Mouse (Mus musculus) induced T-regulatory cell, adult 2 months (primary cell): ENCODE results near the gene Slc29a1.

Source experiments
- DNase-seq: peaks from one replicate; pipeline ENCODE4 v3.0.0-alpha.2; 2012; ENCODE audit warnings: low read depth

Gene Slc29a1

DNA sequence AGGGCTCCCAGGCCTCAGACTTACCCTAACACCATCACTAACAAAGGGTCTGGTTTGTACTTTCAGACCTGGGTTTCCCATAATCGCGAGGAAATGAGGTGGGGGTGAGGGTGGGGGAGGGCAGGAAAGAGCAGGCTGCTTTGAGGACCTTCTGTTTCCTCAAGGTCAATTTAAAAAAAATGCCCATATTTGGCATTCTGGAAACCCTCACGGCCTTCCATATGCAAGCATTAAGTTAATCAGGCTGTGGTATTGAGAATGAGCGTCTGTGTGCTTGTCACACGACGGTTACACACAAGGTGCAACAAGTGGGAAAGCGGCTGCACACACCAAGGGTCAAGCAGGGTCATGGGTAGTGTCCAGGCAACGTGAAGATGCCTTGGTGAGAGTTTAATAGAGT lies 12.6 kb upstream of the Slc29a1 start:
- DNase-seq, result no peak

DNA sequence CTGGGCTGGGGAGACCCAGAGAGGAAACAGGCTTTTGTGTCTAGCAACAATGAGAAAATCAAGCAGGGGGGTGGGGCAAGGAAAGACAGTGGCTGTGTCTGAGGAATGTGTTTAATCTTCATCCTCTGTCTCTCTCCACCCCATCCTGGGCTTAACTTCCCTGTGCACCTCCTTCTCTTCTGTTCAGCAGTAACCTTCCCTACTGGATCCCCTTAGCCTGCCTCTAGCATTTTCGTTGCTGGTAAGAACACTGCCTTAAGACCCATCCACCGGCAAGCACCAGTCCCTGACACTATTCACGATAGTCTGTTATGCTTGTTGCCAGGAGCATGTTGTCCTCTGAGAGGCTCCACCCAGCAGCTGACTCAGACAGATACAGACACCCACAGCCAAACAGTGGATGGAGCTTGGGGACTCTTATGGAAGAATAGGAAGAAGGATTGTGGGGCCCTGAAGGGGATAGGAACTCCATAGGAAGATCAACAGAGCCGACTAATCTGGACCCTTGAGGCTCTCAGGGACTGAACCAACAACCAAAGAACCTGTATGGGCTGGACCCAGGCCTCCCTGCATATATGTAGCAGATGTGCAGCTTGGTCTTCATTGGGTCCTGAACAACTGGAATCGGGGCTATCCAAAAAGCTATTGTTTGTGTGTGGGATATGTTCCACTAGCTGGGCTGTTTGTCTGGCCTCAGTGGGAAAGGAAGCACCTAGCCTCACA lies 10.9 kb upstream of the Slc29a1 start:
- no peak for DNase-seq

DNA sequence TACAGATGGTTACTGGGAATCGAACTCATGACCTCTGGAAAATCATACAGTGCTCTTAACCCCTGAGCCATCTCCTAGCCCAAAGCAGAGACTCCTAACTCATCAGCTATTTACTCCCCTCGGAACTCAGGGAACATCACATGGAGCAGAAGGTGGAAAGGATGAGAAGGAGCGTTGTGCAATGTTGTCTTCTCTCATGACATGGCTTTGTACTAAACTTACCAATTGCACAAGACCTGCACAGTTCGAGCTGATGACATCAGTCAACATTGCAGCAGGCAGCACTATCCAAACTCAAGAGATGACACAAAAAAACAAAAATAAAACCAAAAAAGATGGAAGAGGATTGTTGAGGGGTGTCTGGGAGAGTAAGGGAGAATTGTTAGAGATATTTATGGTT lies 9.0 kb upstream of the Slc29a1 start:
- DNase-seq, result no peak

DNA sequence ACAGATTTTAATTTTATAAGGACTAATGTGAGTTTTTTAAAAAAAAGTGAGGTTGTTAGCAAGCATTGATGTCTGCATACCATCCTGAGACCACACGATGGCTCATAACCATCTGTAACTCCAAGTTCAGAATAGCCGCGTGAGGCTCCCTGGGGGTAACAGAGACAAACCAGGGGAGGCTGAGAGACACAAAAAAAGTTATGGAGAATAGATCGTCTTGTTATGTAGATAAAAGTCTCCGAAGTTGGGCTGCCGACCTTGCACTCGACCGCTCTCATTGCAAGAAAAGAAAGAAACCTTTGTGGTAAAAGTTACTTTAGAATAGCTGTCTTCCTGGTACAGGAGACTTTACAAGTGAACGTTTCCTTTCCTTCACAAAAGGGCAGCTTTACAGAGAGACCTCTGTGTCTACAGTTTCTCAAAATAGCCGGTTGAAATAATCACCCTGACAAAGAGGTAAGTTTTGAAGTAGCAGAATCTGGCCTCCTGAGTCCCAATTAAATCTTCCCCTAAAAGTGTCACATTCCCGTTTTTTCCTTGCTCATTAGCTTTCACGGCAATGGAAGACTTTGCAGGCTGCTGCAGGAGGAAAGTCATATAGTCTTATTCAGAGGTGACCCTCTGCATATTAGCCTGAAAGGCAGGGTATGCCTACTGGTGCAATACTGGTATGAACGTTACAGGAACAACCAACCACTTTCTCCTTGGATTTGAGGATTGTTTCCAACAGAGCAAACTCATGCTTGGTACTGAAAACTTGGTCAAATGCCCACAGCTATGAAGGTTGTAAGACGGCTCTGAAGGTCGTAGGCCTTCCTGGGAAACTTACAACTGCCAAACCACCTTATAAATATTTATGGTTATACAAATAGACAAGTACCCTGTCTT lies 7.8 kb upstream of the Slc29a1 start:
- no peak for DNase-seq

DNA sequence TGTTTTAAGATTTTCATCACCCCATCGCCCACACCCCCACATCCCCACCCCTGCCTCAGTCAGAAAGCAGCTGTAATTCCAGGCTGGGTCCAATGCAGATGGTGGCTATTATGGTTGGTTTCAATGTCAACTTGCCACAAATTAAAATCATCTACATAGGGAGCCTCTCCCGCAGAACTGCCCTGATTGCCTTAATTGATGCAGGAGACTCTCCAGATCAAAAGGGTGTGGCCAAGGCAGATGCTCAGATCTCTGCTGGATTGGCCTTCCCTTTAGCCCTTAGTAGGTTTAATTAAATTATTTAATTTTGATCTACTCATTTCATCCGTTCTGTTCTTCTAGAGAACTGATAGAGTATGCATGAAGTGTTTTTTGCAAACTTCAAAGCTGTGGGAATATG lies 3.6 kb upstream of the Slc29a1 start:
- no peak for DNase-seq

DNA sequence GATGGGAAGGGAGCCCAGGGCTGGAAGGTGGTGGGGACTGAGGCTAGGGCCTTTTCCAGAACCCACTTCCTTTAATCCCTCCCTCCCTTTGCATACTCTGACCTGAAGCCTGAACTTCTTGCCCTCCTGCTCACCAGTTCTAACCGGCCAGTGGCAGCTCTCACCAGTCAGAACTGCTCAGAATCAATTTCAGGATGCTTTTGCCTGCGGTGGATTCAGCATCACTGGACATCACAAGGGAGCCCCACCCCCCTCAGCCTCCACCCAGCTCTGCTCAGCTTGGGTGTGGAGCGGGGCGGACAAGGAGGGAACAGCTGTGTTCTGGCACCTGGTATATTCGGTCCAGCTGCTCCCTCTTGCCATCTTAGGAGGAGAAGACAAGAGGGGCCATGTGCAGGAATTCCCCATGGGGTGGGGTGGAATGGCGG lies 2.5 kb upstream of the Slc29a1 start, which contains the start of gene Mymx:
Gene Mymx (minus strand): TSS at position 226 of the 428 bp plus-strand sequence.
- DNase-seq, result no peak

DNA sequence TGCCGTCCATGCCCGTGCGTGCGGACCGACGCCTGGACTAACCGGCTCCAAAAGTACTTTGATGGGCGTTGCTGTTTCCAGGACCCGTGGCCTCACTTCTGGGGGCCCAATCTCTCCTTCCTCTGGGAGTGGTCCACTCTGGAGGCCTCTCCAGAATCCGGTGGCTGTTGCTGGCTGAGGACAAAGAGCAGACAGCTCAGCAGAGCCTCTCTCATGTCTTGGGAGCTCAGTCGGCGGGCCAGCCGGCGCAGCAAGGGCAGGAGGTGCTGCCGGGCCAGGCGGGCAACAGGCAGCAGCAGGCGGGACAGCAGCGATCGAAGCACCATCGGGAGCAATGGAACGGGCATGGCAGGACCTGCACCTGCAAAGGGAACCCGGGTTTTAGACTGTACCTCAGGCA lies 1.9 kb upstream of the Slc29a1 start:
- DNase-seq, result no peak

DNA sequence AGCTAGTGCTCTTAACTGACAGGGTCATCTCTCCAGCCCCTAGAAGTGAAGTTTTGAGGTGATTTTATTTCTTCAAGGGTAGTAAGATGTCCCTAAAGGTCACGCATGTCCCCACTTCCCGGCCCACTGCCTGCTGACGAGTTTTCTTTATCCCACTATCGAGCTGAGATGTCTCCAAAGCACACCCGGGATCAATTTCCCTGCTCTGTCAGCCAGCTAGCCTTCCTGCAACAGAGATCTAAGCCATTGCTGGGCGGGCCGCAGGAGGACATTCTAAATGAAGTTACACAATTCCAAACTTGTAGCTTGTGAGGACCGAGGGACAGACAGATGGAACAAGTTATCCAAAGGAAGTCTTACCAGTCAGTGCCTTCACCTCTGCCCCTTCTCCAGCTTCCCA lies 861 bp upstream of the Slc29a1 start:
- no peak for DNase-seq

DNA sequence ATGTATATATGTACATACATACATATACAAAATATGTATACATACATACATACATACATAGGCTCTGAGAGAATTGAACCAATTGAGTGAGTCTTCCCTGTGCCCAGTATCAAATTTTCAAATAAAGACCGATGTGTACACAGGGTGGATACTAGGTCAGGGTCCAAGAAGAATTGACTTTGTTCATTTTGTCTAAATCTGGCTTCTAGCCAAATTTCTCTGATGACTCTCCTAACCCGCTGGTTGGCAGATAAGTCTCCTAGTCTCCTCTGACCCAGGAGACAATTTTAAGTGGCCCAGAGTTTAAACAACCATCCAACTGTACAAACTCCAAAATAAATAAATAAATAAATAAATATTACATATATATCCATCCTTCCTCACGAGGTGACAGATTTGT lies 515 bp downstream of the Slc29a1 start:
- DNase-seq, result no peak

DNA sequence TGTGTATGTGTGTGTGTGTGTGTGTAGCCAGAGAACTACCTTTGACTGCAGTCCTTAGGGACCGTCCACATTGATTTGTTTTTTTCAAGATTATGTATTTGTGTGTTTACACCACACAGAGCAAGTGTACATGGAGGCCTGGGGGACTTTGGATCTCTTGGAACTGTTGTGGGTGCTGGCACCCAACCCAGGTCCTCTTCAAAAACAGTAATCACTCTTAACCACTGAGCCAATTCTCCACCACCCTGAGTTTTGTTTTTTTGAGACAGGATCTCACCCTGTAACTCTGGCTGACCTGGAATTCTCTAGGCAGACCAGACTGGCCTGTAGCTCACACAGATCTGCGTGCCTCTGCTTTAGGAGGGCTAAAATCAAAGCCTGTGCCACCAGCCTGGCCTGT lies 1.0 kb downstream of the Slc29a1 start:
- DNase-seq, result no peak

DNA sequence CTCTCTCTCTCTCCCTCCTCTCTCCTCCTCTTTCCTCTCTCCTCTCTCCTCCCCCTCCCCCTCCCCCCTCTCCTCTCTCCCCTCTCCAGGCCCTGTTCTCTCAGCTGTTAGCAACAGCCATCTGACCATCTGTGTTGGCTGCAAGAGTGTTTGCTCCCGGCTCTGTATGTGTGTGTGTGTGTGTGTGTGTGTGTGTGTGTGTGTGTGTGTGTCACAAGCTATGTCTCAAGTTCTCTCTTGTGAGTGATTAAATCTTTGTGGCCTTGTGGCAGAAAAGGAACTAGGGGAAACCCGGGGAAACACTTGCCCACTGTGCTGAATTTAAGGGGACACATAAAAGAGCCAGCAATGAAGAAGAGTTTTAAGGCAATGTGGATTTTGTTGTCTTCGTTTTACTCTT lies 1.6 kb downstream of the Slc29a1 start:
- DNase-seq, result peak; percentile 43

DNA sequence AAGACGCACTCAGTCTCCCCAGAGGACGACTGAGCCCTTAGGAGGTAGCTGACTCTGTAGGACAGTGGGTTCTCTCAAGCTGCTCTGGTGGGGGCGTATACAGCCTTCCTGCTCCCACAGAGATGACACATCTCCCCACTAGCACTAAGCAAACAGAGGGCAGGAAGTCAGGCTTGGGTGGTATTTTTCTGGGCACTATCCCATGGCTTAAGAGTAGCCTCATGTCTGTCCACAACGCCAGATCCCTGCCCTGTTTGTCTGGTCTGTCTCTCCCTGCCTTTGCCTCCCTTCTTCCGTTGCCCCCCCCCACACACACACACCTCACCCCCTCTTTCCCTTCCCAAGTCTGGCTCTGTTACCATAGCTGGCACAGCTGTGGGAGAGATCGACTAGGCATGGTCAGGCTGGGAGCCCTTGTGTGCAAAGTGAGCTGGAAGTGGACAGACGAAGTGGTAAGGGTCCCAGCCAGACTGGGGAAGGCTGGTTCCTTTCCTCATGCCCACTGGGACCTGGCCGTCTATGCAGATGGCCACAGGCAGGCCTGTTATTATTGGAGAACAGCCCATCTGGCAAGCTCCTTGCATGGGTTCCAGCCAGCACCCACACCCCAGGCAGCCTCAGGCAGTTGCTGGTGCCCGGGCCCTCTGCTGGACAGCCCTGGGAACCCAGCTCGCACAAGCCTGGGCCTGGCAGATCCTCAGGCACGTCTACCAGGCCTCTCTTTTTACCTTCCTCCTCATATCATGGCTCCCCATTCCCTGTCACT lies 2.6 kb downstream of the Slc29a1 start:
- peak; percentile 64 for DNase-seq

DNA sequence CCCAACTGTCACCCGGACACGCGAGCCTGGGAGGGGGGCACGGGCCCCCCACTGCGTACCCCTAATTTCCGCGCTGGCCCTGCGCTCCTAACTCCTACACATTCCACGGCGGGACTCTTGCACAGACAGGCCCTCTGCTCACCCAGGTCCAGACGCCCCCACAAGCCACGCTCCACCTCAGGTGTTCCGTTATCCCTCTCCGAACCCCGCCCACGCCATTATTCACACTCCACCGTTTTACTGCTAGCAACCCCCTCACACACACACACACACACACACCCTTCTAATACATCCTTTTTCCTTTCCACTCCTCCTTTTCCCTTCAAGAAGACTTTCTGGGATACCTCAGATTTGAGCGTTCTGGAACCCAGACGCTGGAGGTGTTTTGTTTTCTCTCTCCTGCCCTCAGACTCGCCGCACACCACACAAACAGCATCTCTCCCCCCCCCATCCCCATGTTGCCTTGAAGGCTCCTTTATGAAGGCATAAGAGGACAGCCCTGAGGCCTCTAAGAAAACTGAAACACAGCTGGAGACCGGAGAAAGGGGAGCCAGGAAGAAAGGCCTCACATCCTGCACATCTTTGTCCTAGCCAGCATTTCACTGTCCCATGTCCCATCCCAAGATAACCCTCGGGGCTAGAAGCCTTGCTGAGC lies 3.5 kb downstream of the Slc29a1 start:
- DNase-seq, result peak; percentile 57

DNA sequence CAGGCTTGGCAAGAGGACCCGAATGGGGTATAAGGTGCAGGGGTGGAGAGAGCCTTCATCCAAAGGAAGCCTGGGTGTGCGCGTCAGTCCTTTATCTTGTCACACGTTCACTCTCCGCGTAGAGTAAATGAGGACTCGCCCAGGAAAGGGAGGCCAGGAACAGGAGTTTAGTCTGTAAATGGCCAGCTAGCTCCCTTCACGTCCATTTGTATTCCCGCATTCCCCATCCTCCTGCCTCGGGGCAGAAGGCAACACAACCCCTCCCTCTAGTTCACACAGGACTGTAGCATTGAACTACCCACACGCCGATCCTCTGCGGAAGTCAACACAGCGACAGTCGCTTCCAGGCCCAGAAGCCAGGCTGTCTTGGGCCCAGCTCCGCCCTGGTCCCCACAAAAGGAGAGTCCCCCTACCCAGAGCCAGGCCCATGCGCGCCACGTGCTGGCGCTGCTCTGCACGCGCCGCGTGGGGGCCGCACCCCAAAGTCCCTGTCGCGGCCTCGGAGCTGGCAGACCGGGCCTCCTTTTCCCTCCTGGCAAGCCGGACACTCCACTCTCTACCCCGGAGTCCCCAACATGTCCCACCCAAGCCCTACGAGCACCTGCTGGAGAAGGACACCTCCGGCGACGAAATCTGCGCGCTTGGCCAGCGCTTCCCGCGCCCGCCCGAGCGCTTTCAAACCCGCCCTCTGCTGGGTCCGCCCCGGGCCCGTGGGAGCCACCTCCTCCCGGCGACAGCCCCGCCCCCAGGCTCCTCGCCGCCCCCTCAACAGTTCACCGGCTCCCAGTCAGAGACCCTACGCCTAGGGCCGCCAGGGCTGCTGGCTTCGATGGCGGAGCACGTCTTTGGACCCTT lies 4.3 kb downstream of the Slc29a1 start:
- DNase-seq, result peak; percentile 83

DNA sequence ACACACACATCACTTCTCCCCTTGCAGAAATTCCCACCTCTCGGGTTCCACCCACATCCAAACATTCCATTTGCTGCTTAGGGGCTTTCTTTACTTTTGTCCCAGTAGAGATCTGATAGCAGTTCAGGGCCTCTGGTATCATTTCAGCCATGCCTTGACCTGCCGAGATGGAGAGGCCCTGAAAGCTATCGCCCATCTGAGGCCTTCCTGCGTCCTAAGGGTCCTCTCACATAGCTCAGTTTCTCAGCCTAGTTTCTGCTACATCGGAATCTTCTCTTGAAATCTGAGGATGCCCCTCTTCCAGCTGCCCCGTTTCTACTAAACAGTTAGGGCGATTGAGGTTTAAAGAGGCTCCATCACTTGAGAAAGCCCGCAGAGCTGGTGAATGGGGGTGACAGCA lies 5.2 kb downstream of the Slc29a1 start:
- no peak for DNase-seq

DNA sequence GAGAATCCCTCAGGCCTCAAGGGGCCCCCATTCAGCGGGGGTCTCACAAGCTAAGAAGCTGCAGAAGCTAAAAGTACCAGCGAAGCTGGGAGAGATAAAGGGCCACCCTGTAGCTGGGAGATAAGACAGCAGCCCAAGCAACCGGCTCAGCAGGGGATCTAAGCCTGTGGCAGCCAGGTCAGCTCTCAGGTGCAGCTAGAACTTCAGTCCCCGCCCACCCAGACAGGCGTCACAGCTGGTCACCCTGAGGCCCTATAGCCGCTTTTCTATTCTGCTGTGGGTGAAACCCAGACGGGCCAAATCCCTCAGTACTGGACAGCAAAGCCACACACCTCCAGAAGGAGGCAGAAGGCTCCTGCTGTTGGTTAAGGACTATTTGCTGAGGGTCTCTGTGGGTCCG lies 5.9 kb downstream of the Slc29a1 start:
- DNase-seq, result no peak

DNA sequence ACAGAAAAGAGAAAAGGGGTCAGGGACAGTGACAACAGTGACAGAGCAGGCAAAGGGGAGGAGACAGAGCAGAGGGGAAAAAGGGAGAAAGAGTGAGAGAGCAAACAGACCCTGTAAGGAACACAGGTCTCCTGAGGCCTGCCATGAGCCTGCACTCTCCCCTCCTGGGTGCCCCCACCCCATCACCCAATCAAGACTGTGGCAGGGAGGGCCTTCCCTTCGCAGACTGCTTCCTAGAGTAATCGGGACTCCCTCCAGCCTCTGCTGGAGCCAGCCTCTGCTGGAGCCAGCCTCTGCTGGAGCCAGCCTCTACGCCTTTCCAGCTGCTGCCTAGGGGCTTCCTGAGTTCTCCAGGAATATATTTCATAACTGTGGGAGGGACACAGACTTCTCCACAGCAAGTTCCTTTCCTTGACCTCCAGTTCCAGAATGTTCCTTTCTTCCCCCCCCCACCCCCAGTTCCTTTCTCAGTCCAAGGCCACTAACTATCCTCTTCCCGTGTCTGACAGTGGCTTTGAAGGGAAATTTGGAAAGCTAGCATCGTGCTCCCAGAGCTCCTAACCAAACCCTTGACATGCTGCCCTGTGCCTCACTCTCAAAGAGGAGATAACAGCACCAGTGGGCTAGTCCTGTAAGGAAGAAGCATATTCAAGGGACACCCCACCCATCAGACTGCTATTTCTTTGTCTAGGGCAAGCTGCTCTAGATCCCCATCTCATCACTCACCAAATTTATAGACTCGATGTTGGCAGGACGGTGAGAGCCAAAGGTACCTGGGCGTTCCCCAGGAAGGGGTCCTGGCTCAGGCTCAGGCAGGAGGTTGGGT lies 6.6 kb downstream of the Slc29a1 start:
- DNase-seq, result no peak

DNA sequence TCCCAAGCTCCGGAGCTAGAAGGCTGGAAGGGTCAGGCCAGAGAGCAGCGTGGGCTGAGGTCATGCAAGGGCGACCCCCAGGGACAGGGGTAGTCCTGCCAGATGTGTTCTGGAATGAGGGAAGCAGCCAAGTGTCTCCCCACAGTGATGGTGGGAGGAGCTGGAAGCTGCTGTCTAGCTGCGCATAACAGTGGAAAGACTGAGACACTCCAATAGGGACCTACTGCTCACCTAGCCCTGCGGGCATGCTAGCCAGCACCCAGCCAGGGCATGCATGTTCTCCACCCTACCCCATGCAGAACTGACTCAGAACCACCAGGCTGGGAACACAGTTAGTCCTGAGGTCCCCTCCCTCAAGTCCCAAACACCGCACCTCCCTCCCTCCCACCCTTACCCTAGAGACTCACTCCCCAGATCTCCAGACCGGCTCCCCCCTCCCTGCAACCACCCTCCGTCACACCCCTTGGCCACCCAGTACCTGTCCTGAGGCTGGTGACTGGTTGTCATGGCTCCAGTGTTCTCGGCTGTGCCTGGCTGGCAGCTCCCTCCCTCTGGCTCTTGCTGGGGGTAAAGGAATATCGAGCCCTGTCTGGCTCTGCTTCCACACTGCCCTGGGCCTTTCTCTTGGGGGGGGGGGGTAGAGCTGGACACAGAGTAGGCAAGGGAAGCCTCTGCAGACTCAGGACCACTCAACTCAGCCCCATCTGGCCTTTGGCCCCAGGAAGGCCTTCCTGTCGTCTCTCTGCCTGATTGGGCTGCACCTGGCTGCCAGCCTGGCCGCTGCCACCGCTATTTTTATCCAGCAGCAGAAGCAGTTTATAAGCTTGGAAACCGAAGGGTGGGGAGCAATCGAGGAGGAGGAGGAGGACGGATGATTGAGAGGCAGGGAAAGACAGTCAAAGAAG lies 7.5 kb downstream of the Slc29a1 start:
- DNase-seq, result no peak

DNA sequence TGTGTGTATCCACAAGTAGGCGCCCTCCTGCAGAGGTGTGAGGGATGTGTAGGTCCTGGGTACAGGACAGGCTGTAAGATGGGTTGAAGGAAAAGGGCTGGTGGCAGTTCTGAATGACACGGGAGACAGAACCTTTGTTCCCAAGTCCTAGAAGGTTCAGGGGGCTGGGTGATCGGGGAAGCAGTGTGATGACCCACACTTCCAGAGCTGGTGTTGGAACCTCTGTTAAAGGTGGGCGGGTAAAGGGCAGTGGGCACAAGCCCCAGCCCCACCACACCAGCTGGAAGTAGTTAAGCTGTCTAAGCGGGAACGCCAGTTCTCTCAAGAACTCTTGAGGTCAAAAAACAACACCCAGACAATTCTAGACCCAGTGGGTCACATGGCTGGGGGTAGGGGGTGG lies 9.0 kb downstream of the Slc29a1 start:
- DNase-seq, result no peak
